Mouse (Mus musculus) frontal cortex, adult 2 months (tissue): ENCODE data around the gene Ric8a. TPM values are rescaled to one million over a fixed set of nuclear protein-coding genes. Genes with fewer than 3 reads are reported as not detected.
A peak's percentile ranks its signal among the peaks of the same experiment; 100 is the strongest.
"Not testable (repeated sequence)": the region's sequence is repeated elsewhere in the genome, so short reads cannot be mapped to it uniquely, and the experiment has no call there.

Source experiments
- DNase-seq, 2 experiments: peaks; one replicate each; pipeline ENCODE4 v3.0.0; 2022; ENCODE audit warnings: low spot score in 1 of 2; ENCODE audit errors: extremely low spot score in 1 of 2
- polyA plus RNA-seq: library from polyadenylated mRNA; depleted of rRNA; stranded (reverse); fragments of >200 nt; gene quantifications from 2 replicates; pipeline ENCODE4 v1.2.3, GENCODE M21; 2012

The Ric8a gene
- polyA plus RNA-seq, 1 experiment, result 84.4 TPM

- peak; percentile 91 to 96 for DNase-seq
Measured at GRCm38 (mm10) chr7:140881696-140882468, 25.1 kb downstream of the Ric8a start, which contains the start of the genes Psmd13 and Sirt3. Psmd13 (plus strand) TSS chr7:140881968. Sirt3 (minus strand) TSS chr7:140882309.

- no peak for DNase-seq
Measured at GRCm38 (mm10) chr7:140882469-140882803, 25.7 kb downstream of the Ric8a start.

- DNase-seq, result not testable (repeated sequence)
Measured at GRCm38 (mm10) chr7:140890636-140891035, 33.9 kb downstream of the Ric8a start.

DNA sequence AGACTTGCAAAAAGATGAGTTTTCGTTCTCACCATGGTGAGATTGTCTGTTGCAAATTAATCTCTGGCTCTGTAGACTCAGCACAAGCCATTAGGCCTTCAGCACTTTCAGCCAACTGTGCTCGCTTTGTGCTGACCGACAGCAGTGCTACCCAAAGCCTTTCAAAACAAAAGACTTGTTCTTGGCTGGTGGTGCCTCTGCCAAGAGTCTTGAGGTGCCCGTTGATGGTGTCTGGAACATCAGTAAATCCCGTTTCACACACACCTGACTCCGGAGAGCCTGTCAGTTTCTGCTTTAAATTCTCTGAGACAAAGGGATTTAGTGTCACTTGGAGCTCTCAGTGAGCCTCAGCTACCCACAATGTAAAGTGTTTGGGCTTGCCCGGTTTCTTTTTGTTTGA, 37.3 kb downstream of the Ric8a start:
- DNase-seq, result no peak

GRCm38 (mm10) chr7:140894611-140895010, 37.9 kb downstream of the Ric8a start:
- no peak for DNase-seq

DNA sequence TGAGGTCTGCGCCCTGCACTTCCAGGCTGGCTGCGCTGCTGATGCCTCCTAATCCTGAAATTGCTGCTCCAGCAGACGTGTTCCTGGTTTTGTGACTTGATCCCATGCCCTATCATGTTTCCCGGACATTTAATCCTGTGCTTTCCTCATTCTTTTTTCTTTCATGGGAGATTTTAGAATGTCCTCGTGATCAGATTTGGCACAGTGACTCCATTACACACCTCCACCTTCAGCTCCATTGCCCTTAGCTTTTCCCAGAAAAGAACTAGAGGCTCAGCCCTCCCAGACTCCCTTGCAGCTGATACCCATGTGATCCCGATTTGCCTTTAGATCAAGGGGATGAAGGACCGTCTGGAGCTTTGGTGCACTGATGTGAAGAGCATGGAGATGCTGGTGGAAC, 41.1 kb downstream of the Ric8a start:
- no peak for DNase-seq

DNA sequence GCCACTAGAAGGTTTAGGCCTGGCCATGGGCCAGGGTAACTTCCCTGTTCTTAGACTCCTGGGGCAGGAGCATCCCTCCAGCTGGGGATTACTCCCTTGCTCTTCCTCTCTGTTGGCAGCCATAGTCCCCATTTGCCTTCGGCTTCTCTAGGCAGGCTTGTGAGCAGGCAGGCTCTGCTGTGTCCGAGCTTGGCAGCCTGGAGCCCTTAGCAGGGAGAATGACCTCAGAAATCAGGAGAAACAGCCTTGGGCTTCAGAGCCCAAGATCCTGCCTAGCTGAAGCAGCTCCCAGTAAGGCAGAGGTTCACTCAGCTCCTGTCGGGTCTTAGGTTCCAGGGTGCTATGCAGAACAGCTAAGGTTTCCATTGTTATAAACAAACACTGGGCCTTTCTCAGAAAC, 42.4 kb downstream of the Ric8a start:
- DNase-seq, result no peak

GRCm38 (mm10) chr7:140900220-140900619, 43.5 kb downstream of the Ric8a start, which contains the start of gene Cox8b:
Cox8b (minus strand) TSS chr7:140900446.
- DNase-seq, result no peak

GRCm38 (mm10) chr7:140902036-140902875, 45.5 kb downstream of the Ric8a start:
- no peak for DNase-seq

DNA sequence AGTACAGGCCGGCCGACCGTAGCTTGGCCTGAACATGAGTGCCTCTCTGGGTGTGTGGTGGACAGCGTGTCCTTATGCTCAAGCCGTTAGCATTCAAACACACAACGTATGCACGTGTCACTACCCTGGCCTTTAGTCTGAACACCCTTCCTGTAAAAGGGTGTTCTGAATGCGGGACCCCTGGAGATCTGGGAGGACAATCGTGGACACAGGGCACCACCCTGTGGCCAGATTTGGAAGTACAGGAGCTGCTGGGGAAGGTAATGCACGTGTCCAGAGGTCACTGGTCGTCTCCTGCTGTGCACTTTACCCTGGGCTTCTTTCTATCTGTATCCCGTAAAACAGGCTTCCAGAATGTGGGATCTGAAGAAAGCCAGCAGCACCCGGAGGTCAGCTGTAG, 46.5 kb downstream of the Ric8a start:
- peak in 1 of 2 experiments; percentile 82 for DNase-seq

DNA sequence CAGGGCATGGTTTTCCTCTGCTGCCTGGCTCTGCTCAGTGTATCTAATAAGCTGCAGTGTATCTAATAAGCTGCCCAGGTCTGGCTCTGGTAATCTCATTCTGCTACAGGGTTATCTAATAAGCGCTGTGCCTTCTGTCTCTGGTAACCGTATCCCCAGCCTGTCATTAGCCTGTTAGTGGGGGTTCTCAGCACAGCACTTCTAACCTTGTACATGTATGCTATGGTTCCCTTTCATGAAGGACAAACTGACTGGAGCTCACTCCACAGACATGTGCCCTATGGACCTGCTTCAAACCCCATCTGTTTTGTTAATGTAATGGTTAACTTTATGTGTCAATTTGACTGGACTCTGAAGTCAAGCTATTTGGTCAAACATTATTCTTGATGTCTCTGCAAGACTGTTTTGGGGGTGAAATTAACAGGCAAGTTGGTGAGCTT, 48.9 kb downstream of the Ric8a start:
- DNase-seq, result no peak

GRCm38 (mm10) chr7:140907131-140907530, 50.4 kb downstream of the Ric8a start:
- DNase-seq, result no peak

GRCm38 (mm10) chr7:140907697-140908096, 50.9 kb downstream of the Ric8a start:
- no peak for DNase-seq

- DNase-seq, result no peak
Measured at GRCm38 (mm10) chr7:140908181-140908580, 51.4 kb downstream of the Ric8a start.

GRCm38 (mm10) chr7:140908634-140909107, 51.9 kb downstream of the Ric8a start:
- peak; percentile 52 to 80 for DNase-seq

- peak; percentile 27 to 74 for DNase-seq
Measured at GRCm38 (mm10) chr7:140912293-140912692, 55.5 kb downstream of the Ric8a start.

GRCm38 (mm10) chr7:140912846-140913482, 56.2 kb downstream of the Ric8a start:
- no peak for DNase-seq
